Mouse (Mus musculus) thymus, adult 2 months (tissue): ENCODE measurements at regions not wholly inside any gene's neighbourhood (a gene's known extent, or its start where the extent isn't known, plus 50 kb on each side); places are given as distances from the start of the nearest gene placed in this dataset.

Source experiments
- CTCF ChIP-seq: fragments of 200-500 bp; IDR thresholded peaks from 2 replicates; pipeline ENCODE4 v1.5.1; 2012; ENCODE audit warnings: mild to moderate bottlenecking, control low read depth, low read length, moderate library complexity, borderline replicate concordance; ENCODE audit not compliant: control insufficient read depth, poor library complexity, insufficient read depth; ENCODE audit errors: extremely low read depth
- POLR2A ChIP-seq: fragments of 200-500 bp; IDR thresholded peaks from 2 replicates; pipeline ENCODE4 v1.6.1; 2012; ENCODE audit warnings: mild to moderate bottlenecking, low read length, control low read depth, moderate library complexity; ENCODE audit not compliant: control insufficient read depth, poor library complexity, insufficient read depth; ENCODE audit errors: extremely low read depth

DNA sequence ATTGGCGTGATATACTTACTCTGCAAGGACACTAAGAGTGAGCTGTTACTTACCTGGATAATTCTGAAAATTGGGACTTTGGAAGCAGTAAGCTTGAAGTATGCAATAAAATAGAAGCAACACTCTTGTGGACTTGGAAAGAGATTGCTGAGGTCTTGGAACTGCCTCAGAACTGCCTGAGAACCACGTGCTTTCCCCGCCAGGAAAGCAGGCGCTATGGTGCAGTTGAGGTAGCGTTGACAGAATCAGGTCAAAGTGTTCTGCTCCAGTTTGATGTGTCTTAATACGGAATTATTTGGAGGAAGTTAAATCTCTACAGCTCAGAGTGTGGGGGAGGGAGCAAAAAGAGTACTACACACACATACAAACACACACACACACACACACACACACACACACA is 102.8 kb upstream of the Gm11146 start:
- no peak for TF ChIP-seq CTCF
- TF ChIP-seq POLR2A: no peak
